Mouse (Mus musculus) liver (tissue): ENCODE results near the gene Foxb1.
A peak's percentile ranks its signal among the peaks of the same experiment; 100 is the strongest.

Source experiments
- DNase-seq: peaks from one replicate; pipeline ENCODE4 v3.0.0-alpha.2; 2020; ENCODE audit warnings: mixed read lengths

Gene Foxb1

DNA sequence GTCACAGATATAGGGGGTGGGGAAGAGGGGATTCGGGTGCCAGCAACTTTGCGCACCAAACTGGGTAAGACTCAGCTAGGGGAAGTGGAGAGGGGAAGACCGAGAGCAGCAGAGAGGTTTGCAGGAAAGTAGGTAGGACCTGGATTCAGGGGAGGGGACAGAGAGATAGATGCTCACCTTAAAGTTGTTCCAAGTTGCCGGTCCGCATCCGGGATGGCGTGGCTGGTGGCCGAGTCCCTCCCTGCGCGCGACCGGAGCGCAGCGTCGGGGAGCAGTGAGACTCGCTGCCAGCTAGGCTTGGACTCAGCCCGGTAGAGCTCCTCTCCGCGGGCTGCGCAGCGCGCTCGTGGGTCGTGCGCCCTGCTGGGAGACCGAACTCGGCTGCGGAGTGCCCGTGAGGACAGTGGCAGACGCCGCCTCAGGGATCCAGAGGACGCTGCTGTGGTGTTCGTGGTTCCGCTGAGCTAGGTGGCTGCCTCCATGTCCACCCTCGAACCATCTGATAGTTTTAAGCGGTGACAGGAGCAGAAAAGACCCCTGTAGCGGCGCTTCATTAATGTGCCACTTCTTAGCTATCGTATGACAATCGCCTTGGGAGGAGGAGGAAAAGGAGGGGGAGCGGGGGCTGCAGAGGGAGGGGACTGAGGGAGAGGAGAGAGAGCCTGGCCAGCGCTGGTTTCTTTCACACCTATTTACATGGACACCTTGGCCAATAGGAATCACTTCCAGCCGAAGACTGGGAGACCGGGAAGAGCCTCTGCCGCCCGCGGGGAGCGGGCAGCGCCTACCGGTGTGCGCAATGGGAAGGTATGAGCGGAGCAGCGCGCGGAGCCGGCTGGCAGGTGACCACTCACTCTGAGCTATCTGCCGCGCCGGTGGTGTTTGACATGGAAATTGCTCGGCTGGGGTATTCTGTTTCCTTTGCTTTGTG lies at the start of gene Foxb1:
TSS of gene Foxb1 (minus strand) at position 570 of the 931 bp plus-strand sequence.
- no peak for DNase-seq

DNA sequence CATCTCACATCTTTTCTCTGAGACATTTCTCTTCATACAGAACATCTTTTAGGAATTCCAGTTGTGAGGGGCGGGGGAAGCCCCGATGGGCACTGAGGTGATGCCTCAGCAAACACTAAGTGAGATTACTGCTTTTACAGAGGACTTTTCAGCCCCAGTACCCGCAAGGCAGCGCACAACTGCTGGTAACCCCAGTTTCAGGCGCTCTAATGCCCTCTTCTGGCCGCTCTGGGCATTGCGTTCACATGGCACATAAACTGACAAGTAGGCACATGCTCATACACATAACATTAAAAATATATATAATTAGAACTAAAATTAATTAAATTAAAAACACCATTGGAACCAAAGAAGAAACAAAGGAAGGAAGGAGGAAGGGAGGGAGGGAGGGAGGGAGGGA lies 29.8 kb upstream of the Foxb1 start:
- peak; percentile 33 for DNase-seq

- DNase-seq = no peak
These were observed 19.3 kb upstream of the Foxb1 start for GRCm38 (mm10) chr9:69779996-69780395.

DNA sequence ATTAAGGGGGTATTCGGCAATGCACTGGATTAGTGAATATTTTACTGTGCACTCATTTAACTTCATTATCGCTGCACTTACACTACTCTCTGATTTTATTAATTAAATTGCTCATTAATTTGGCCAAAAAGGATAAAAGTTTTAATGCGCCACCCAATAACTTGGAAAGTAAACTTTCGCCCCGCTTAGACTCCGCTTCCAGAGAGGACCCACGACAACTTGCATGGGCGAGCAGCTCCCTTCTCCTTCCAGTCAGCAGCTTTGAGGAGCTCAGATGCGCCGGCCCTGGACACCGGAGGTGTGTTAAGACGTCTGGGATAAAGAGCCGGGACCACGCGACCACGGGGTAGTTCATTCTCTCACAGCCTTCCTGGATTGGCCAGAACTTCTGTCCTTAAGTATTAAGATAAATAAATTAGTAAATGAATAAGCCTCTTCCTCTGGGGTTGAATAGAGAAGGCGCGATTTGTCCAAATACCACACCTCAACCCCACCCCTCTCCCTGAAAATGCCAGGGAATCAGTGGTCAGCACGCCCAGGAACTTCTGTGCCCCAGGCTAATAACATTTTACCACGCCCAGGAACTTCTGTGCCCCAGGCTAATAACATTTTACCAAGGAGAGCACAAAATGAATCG lies 9.3 kb upstream of the Foxb1 start:
- no peak for DNase-seq

GRCm38 (mm10) chr9:69769091-69769948 lies 8.6 kb upstream of the Foxb1 start:
- DNase-seq = no peak

- DNase-seq = no peak
These were observed 7.6 kb upstream of the Foxb1 start for GRCm38 (mm10) chr9:69768136-69768875.

DNA sequence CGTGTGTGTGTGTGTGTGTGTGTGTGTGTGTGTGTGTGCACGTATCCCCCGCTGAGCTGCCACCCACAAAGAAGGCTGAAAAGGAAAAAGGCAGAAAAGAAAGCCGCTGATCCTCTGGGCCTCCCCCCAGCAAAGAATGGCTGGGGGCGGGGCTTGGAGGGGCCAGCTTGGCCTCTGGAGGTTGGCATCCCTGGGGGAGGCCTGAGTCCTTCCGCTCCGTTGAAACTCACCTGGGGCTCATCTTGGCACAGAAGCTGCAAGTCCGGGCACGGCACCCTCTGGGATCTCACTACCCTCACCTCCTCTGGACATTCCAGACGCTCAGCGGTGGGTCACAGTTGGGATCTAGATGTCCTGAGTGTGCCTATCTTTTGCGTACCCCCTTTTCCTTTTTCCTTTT lies 6.7 kb upstream of the Foxb1 start:
- no peak for DNase-seq

DNA sequence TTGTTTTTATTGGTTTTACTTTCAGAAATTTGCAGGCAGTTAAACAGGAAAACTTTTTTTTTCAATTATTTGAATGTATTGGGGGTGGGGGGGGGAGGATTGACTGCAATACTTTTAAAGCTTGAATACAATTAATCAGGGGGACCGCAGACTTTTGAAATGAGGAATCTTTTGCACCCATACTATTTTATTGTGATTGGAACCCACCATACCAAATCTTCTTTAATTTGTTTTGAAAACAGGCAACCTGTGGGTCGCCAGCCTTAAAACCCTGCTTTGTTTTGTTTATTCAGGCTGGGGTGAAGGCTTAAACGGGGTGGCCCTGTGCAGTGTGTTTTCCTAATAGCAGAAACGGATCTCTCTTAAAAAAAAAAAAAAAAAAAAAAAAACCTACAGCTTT lies 6.2 kb upstream of the Foxb1 start:
- no peak for DNase-seq

DNA sequence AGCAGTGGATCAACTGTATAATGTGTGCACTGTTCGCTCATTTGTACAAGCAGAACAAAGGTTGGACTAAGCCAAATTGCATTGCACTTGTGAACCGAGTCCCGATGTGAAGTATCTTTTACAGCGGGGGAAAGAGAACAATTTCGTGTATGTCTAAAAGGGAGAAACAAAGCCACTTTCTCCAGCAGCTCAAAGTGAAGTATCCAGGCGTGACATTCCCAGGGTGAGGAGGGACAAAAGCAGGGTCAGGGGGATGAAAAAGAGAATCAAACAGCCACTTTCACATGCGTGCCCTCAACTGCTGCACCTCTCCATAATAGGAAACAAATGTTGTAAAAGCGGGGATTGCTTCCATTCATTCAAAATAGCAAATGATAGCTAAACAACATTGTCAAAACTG lies 5.6 kb upstream of the Foxb1 start:
- DNase-seq = no peak

DNA sequence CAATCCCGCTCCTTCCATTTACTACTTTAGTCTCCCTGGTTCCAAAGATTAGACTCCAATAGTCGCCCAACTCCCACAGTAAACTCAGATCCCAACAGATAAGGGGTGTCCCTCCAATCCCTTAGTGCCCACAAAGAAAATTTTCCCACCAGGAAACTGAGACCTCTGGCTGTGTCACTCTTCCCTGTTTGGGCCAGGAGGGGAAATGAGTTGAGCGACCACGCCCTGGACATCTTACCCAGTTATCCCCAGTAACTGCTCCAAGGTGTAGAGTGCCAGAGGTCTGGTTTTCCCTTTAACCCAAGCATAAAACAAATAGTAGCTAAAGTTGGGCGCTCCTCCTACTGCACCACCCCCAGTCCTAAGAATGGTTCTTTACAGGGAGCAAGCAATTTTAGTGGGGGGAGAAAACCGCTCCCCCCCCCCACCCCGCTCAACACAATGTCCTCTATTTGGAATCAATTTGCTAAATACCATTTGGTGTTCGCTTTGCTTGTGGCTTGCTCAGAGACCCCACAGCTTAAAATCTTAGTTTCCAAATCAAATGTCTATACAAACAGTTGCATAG lies 4.8 kb upstream of the Foxb1 start:
- DNase-seq = no peak

DNA sequence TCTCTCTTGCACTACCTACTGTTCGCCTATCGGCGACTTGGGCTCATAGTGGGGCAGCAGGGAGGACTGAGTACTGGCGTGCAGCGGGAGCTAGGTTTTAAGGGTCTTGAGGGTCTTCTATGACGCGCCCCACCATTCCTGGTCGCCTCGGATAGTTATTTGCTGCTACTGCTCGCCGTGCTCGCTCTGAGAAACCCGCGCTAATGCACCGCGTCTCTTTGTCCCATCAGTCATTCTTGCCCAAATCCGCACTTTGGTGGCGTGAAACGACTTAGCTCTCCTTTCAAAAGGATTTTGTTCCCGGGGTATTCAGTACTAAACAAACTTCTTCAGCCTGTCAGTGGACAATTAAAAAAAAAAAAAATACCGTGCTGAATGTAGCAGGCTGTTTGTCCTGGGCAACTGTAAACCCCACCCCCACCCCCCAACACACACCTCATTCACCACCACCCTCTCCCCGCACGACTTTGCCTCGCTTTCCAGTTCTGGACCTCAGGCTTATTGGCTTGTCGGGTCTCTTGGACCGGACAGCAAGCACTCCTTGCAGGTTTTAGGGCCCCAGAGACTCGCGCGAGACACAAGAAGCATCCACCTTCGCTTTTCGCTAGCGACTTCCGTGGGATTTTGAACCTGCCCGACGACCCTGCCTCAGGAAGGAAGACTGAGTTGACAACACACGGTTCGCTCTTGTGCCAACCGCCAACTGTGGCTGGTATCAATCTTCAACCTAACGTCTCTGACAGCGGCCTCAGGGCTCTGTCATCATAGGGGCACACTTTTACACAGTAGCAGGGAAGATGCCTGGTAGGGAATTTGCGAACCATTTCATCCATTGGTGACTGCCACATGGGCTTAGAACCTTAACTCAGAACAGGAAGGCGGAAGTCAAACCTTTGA lies 4.1 kb upstream of the Foxb1 start:
- no peak for DNase-seq

DNA sequence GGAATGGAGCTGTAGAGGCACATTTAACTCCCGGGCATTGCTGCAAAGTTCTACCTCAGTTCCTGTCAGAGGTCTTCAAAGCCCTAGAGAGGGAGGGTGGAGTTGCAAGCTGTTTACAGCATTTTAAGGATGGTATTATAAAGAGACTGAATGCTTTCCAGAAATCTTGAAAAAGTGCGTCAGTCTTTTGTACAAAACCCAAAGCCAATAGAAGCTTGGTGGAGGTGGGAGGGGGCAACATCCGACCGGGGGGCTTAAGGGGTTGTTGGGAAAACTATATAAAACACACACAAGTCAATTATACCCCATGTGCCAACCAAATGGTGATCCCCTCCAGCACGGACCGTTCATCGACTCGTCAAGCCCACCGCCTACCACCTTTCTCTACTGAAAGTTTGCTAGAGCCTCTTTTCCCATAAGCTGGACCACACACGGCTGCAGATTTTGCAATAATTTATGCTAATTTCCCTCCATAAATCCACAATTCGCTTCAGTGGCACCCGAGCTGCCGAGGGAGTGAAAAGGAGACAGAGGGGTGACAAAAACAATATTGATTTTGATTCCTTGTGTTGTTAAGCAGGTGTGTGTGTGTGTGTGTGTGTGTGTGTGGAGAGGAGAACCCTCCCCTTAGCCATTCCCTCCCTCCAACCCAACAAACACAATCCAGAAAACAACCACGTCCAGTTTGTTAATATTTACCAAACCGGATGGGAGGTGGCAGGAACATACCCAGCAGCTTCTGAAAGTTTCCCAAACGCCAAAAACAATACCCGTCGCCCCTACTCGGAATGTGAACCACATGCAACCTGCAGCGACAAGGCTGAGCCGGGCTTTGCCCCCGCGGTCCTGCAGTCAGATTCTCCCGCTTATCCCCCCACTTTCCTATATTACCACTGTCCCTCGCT lies 3.2 kb upstream of the Foxb1 start:
- DNase-seq = no peak

GRCm38 (mm10) chr9:69762703-69763102 lies 2.0 kb upstream of the Foxb1 start:
- DNase-seq = no peak

- no peak for DNase-seq
These were observed 1.5 kb upstream of the Foxb1 start for GRCm38 (mm10) chr9:69762221-69762620.

- DNase-seq = no peak
These were observed 829 bp upstream of the Foxb1 start for GRCm38 (mm10) chr9:69761569-69761968.

DNA sequence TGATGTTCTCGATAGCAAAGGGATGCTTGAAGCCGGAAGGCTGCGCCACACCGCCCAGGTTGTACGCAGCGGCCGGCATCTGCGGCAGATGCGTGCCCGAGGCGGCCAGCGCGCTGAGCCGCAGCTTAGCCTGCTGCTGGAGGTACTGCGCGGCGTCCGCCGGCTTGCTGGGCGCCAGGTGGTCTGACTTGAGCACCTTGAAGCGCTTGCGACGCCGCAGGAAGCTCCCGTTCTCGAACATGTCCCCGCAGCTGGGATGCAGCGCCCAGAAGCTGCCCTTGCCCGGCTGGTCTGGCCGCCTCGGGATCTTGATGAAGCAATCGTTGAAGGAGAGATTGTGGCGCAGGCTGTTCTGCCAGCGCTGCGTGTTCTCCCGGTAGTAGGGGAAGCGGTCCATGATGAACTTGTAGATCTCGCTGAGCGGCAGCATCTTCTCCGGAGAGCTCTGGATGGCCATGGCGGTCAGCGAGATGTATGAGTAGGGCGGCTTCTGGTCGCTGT lies 969 bp downstream of the Foxb1 start:
- no peak for DNase-seq

GRCm38 (mm10) chr9:69758946-69759615 lies 1.7 kb downstream of the Foxb1 start:
- DNase-seq = no peak

GRCm38 (mm10) chr9:69758506-69758905 lies 2.2 kb downstream of the Foxb1 start:
- no peak for DNase-seq

- no peak for DNase-seq
These were observed 3.5 kb downstream of the Foxb1 start for GRCm38 (mm10) chr9:69757254-69757653.
